Mouse (Mus musculus) lung, adult 2 months (tissue): ENCODE measurements around the gene Ticam1.

Experiments used
- CTCF ChIP-seq: fragments of 200-500 bp; IDR thresholded peaks from 2 replicates; pipeline ENCODE4 v1.5.1; 2011; ENCODE audit warnings: mild to moderate bottlenecking, low read length, control low read depth; ENCODE audit not compliant: insufficient read depth
- POLR2A ChIP-seq: fragments of 200-500 bp; IDR thresholded peaks from 2 replicates; pipeline ENCODE4 v1.6.1; 2011; ENCODE audit warnings: low read depth, mild to moderate bottlenecking, control low read depth, low read length, borderline replicate concordance; ENCODE audit errors: extremely low read depth

- no peak for TF ChIP-seq POLR2A
- TF ChIP-seq CTCF = no peak
These were observed 4.9 kb downstream of the Ticam1 start for GRCm38 (mm10) chr17:56271609-56272253.
